Mouse (Mus musculus) midbrain, embryonic 10.5 days (tissue): ENCODE results near the gene Kcnj6. TPM values are rescaled to one million over a fixed set of nuclear protein-coding genes. Genes with fewer than 3 reads are reported as not detected.
"Not testable (repeated sequence)": the region's sequence is repeated elsewhere in the genome, so short reads cannot be mapped to it uniquely, and the experiment has no call there.

Source experiments
- DNase-seq: peaks from one replicate; pipeline ENCODE4 v3.0.0-alpha.2; 2017; ENCODE audit warnings: low spot score
- H3K27ac ChIP-seq: fragments of 300-500 bp; sonication (generic); replicated peaks from 2 replicates; pipeline ENCODE4 v1.5.1; 2016; ENCODE audit warnings: mild to moderate bottlenecking
- H3K27me3 ChIP-seq: fragments of 300-500 bp; sonication (generic); 2 replicates; pipeline ENCODE4 v1.6.1; 2016; ENCODE audit warnings: low read depth, mild to moderate bottlenecking; ENCODE audit not compliant: poor library complexity, severe bottlenecking
- H3K36me3 ChIP-seq: fragments of 300-500 bp; sonication (generic); 2 replicates; pipeline ENCODE4 v1.6.1; 2016; ENCODE audit warnings: mild to moderate bottlenecking, moderate library complexity
- H3K4me1 ChIP-seq: fragments of 300-500 bp; sonication (generic); 2 replicates; pipeline ENCODE4 v1.6.1; 2016
- H3K4me3 ChIP-seq: fragments of 300-500 bp; sonication (generic); 2 replicates; pipeline ENCODE4 v1.5.1; 2016; ENCODE audit warnings: mild to moderate bottlenecking, moderate library complexity
- H3K9me3 ChIP-seq: fragments of 300-500 bp; sonication (generic); replicated peaks from 2 replicates; pipeline ENCODE4 v1.6.1; 2016; ENCODE audit warnings: mild to moderate bottlenecking
- WGBS: fragments of 180-500 bp; shearing (Covaris S2); methylation state at CpG from one replicate; pipeline ENCODE4 v1.1.7; 2016; 5-methylcytosine and 5-hydroxymethylcytosine counted together
- polyA plus RNA-seq: library from polyadenylated mRNA; unstranded; fragments of >200 nt; fragmentation: Nextera tagmentation; extraction: Ambion mirVana; gene quantifications from 2 replicates; pipeline ENCODE4 v1.2.1, GENCODE M21; 2016

Gene Kcnj6
- polyA plus RNA-seq, 1 experiment from 2014 or later = 0.04 TPM

GRCm38 (mm10) chr16:94828166-94828565, 169.3 kb downstream of the Kcnj6 start:
- no peak overlapping the region for H3K4me3 ChIP-seq
- H3K36me3 ChIP-seq = no peaks in the 10 kb centered on the region
- WGBS = 87% methylated on average over 18 of the region's 18 CpGs
- H3K4me1 ChIP-seq = no peaks in the 10 kb centered on the region
- H3K9me3 ChIP-seq = no peaks in the 10 kb centered on the region
- DNase-seq = no peak
- H3K27ac ChIP-seq = no peak overlapping the region
- H3K27me3 ChIP-seq = no peaks in the 10 kb centered on the region

- H3K27ac ChIP-seq = no peak overlapping the region
- WGBS = 91% methylated on average over 8 of the region's 8 CpGs
- H3K9me3 ChIP-seq = no peaks in the 10 kb centered on the region
- H3K4me1 ChIP-seq = no peaks in the 10 kb centered on the region
- no peak for DNase-seq
- no peak overlapping the region for H3K4me3 ChIP-seq
- no peaks in the 10 kb centered on the region for H3K27me3 ChIP-seq
- no peaks in the 10 kb centered on the region for H3K36me3 ChIP-seq
Measured at GRCm38 (mm10) chr16:94827092-94827585, 170.4 kb downstream of the Kcnj6 start.

GRCm38 (mm10) chr16:94825274-94825673, 172.2 kb downstream of the Kcnj6 start:
- no peaks in the 10 kb centered on the region for H3K4me1 ChIP-seq
- 82% methylated on average over 6 of the region's 6 CpGs for WGBS
- H3K27me3 ChIP-seq = no peaks in the 10 kb centered on the region
- no peaks in the 10 kb centered on the region for H3K9me3 ChIP-seq
- H3K4me3 ChIP-seq = no peak overlapping the region
- DNase-seq = no peak
- no peak overlapping the region for H3K27ac ChIP-seq
- H3K36me3 ChIP-seq = no peaks in the 10 kb centered on the region

GRCm38 (mm10) chr16:94822611-94823010, 174.9 kb downstream of the Kcnj6 start:
- Histone ChIP-seq H3K4me1 (no peaks in the 10 kb centered on the region), H3K27ac (no peak overlapping the region), H3K27me3 (no peaks in the 10 kb centered on the region), H3K4me3 (no peak overlapping the region), H3K36me3 (no peaks in the 10 kb centered on the region), H3K9me3 (no peaks in the 10 kb centered on the region)
- 88% methylated on average over 5 of the region's 5 CpGs for WGBS
- no peak for DNase-seq

GRCm38 (mm10) chr16:94821610-94822009, 175.9 kb downstream of the Kcnj6 start:
- Histone ChIP-seq H3K27ac (no peak overlapping the region), H3K27me3 (no peaks in the 10 kb centered on the region), H3K4me3 (no peak overlapping the region), H3K36me3 (no peaks in the 10 kb centered on the region), H3K9me3 (no peaks in the 10 kb centered on the region), H3K4me1 (no peaks in the 10 kb centered on the region)
- no peak for DNase-seq
- WGBS = 84% methylated on average over 11 of the region's 11 CpGs

GRCm38 (mm10) chr16:94816391-94816790, 181.1 kb downstream of the Kcnj6 start:
- Histone ChIP-seq H3K4me1 (no peaks in the 10 kb centered on the region), H3K4me3 (no peak overlapping the region), H3K27ac (no peak overlapping the region), H3K36me3 (no peaks in the 10 kb centered on the region), H3K27me3 (no peaks in the 10 kb centered on the region), H3K9me3 (peaks cover 17% of the 10 kb centered on the region)
- peak; percentile 31 for DNase-seq
- 33% methylated on average over 6 of the region's 6 CpGs for WGBS

GRCm38 (mm10) chr16:94815891-94816290, 181.6 kb downstream of the Kcnj6 start:
- Histone ChIP-seq H3K4me1 (no peaks in the 10 kb centered on the region), H3K9me3 (peaks cover 17% of the 10 kb centered on the region), H3K36me3 (no peaks in the 10 kb centered on the region), H3K4me3 (no peak overlapping the region), H3K27me3 (no peaks in the 10 kb centered on the region), H3K27ac (no peak overlapping the region)
- 87% methylated on average over 6 of the region's 6 CpGs for WGBS
- no peak for DNase-seq

- H3K9me3 ChIP-seq = peaks cover 16% of the 10 kb centered on the region
- H3K27me3 ChIP-seq, H3K4me3 ChIP-seq, H3K27ac ChIP-seq, DNase-seq, H3K4me1 ChIP-seq, H3K36me3 ChIP-seq: not testable (repeated sequence)
- 28% methylated on average over 1 of the region's 1 CpGs for WGBS
Measured at GRCm38 (mm10) chr16:94809286-94809685, 188.2 kb downstream of the Kcnj6 start.

GRCm38 (mm10) chr16:94798241-94798640, 199.3 kb downstream of the Kcnj6 start:
- WGBS = 86% methylated on average over 12 of the region's 12 CpGs

GRCm38 (mm10) chr16:94797366-94797765, 200.1 kb downstream of the Kcnj6 start:
- Histone ChIP-seq H3K9me3 (no peaks in the 10 kb centered on the region), H3K27ac (no peak overlapping the region), H3K36me3 (no peaks in the 10 kb centered on the region), H3K4me3 (no peak overlapping the region), H3K27me3 (no peaks in the 10 kb centered on the region), H3K4me1 (peaks cover 11% of the 10 kb centered on the region)
- WGBS = 85% methylated on average over 6 of the region's 6 CpGs
- no peak for DNase-seq

More at GRCm38 (mm10) chr16:94798241-94798640, 199.3 kb downstream of the Kcnj6 start:
- Histone ChIP-seq H3K9me3 (no peaks in the 10 kb centered on the region), H3K36me3 (no peaks in the 10 kb centered on the region), H3K4me1 (peaks cover 11% of the 10 kb centered on the region), H3K4me3 (no peak overlapping the region), H3K27me3 (no peaks in the 10 kb centered on the region), H3K27ac (no peak overlapping the region)
- DNase-seq = no peak

- Histone ChIP-seq H3K4me3 (no peak overlapping the region), H3K4me1 (peaks cover 6% of the 10 kb centered on the region), H3K36me3 (no peaks in the 10 kb centered on the region), H3K27me3 (peaks cover 8% of the 10 kb centered on the region; the same call in 1 of the 2 replicates), H3K9me3 (no peaks in the 10 kb centered on the region), H3K27ac (no peak overlapping the region)
- 86% methylated on average over 7 of the region's 7 CpGs for WGBS
- DNase-seq = no peak
Measured at GRCm38 (mm10) chr16:94793041-94793440, 204.5 kb downstream of the Kcnj6 start.

- 29% methylated on average over 6 of the region's 6 CpGs for WGBS
- Histone ChIP-seq H3K4me3 (no peak overlapping the region), H3K27ac (no peak overlapping the region), H3K9me3 (no peaks in the 10 kb centered on the region), H3K27me3 (peaks cover 8% of the 10 kb centered on the region; the same call in 1 of the 2 replicates), H3K4me1 (no peaks in the 10 kb centered on the region), H3K36me3 (no peaks in the 10 kb centered on the region)
- DNase-seq = peak; percentile 42
Measured at GRCm38 (mm10) chr16:94789958-94790357, 207.5 kb downstream of the Kcnj6 start.

GRCm38 (mm10) chr16:94788716-94789115, 208.8 kb downstream of the Kcnj6 start:
- Histone ChIP-seq H3K9me3 (no peaks in the 10 kb centered on the region), H3K36me3 (no peaks in the 10 kb centered on the region), H3K4me1 (no peaks in the 10 kb centered on the region), H3K4me3 (no peak overlapping the region), H3K27me3 (peaks cover 8% of the 10 kb centered on the region; the same call in 1 of the 2 replicates), H3K27ac (no peak overlapping the region)
- DNase-seq = no peak
- 90% methylated on average over 7 of the region's 7 CpGs for WGBS

- Histone ChIP-seq H3K27me3 (peaks cover 8% of the 10 kb centered on the region; the same call in 1 of the 2 replicates), H3K4me1 (no peaks in the 10 kb centered on the region), H3K36me3 (no peaks in the 10 kb centered on the region), H3K9me3 (no peaks in the 10 kb centered on the region), H3K27ac (no peak overlapping the region), H3K4me3 (no peak overlapping the region)
- 8% methylated on average over 16 of the region's 16 CpGs for WGBS
- peak; percentile 71 for DNase-seq
Measured at GRCm38 (mm10) chr16:94788165-94788564, 209.3 kb downstream of the Kcnj6 start.
